ENCODE assay signal across 39 mouse cellular contexts in genomic region chr10:100619474-100619873, GRCm38 (mm10). TPM values are rescaled to one million over a fixed set of nuclear protein-coding genes. Genes with fewer than 3 reads are reported as not detected.
A peak's percentile ranks its signal among the peaks of the same experiment; 100 is the strongest.
DNase-seq lines count a peak whose midpoint lies in the region; ATAC-seq and TF ChIP-seq lines count a peak whose summit lies in the region.
"Had no signal": no experiment of that assay in that cellular context is flagged by ENCODE, and none has a peak within 500 bp of the region (broad histone marks: within the 10 kb centered on the region; RNA-seq: fewer than 3 reads in every experiment).

No protein-coding gene starts in this region.

- DNase-seq in adrenal gland, adult 2 months = peak; percentile 11
- DNase-seq in adrenal gland, postnatal 14 days = no peak
- DNase-seq in cerebellum, adult 18-20 months = peak; percentile 38 to 42
- peak; percentile 27 to 42 for DNase-seq in cerebellum, postnatal 10 days
- DNase-seq in midbrain, embryonic 14.5 days = no peak
- DNase-seq in left cerebral cortex, adult 2 months (ENCODE audit: extremely low spot score in 1 of 2, low spot score in 2 of 2) = no peak
- no peak for DNase-seq in right cerebral cortex, adult 18-20 months
- DNase-seq: embryo, embryonic 11 days; heart, adult 2 months; heart, postnatal 4 days; kidney, adult 9 months; kidney, postnatal 10 days; layer of hippocampus, adult 9-11 months; lung, postnatal 36 days; right cerebral cortex, postnatal 4 days; thymus, adult 18-20 months had no signal

- no peak for TF ChIP-seq CTCF in left cerebral cortex, adult 2 months (IDR thresholded peaks at IDR 0.05)

- H3K4me3 ChIP-seq in midbrain, embryonic 14.5 days (replicated peaks; ENCODE audit: low read depth, low read length) = no peak overlapping the region
- H3K4me3 ChIP-seq in left cerebral cortex, adult 2 months = no peak overlapping the region
- H3K4me3 ChIP-seq: embryonic facial prominence, embryonic 12.5 days; forebrain, embryonic 15.5 days; heart, adult 2 months; heart, embryonic 12.5 days; hindbrain, embryonic 13.5 days; limb, embryonic 12.5 days; lung, embryonic 15.5 days; myocyte; neural tube, embryonic 12.5 days had no signal

- H3K9me3 ChIP-seq in midbrain, embryonic 14.5 days (ENCODE audit: control insufficient read depth, low read length) = no peaks in the 10 kb centered on the region
- H3K9me3 ChIP-seq: embryonic facial prominence, embryonic 12.5 days; forebrain, embryonic 15.5 days; G1E; heart, embryonic 12.5 days; hindbrain, embryonic 13.5 days; limb, embryonic 12.5 days; lung, embryonic 15.5 days; neural tube, embryonic 12.5 days had no signal

- H3K27me3 ChIP-seq in midbrain, embryonic 14.5 days (ENCODE audit: control insufficient read depth, insufficient read depth, low read length) = no peaks in the 10 kb centered on the region
- H3K27me3 ChIP-seq: embryonic facial prominence, embryonic 12.5 days; forebrain, embryonic 15.5 days; heart, embryonic 12.5 days; hindbrain, embryonic 13.5 days; limb, embryonic 12.5 days; lung, embryonic 15.5 days; neural tube, embryonic 12.5 days had no signal

- no peak overlapping the region for H3K27ac ChIP-seq in midbrain, embryonic 14.5 days (replicated peaks; ENCODE audit: low read depth, low read length)
- H3K27ac ChIP-seq in left cerebral cortex, adult 2 months = no peak overlapping the region
- H3K27ac ChIP-seq: embryonic facial prominence, embryonic 12.5 days; forebrain, embryonic 15.5 days; heart, adult 2 months; hindbrain, embryonic 13.5 days; limb, embryonic 12.5 days; lung, embryonic 15.5 days; neural tube, embryonic 12.5 days; stomach, postnatal 0 days had no signal

- intact Hi-C loops in left cerebral cortex, adult 2 months (cut with DNase I) = no loop called here

- no peaks in the 10 kb centered on the region for H3K4me1 ChIP-seq in midbrain, embryonic 14.5 days (ENCODE audit: control insufficient read depth, insufficient read depth, low read length)
- H3K4me1 ChIP-seq: embryonic facial prominence, embryonic 12.5 days; forebrain, embryonic 15.5 days; heart, embryonic 12.5 days; hindbrain, embryonic 13.5 days; lung, embryonic 15.5 days; neural tube, embryonic 12.5 days had no signal

- no peaks in the 10 kb centered on the region for H3K36me3 ChIP-seq in midbrain, embryonic 14.5 days (ENCODE audit: control insufficient read depth, insufficient read depth, low read length)
- H3K36me3 ChIP-seq: embryonic facial prominence, embryonic 12.5 days; forebrain, embryonic 15.5 days; G1E; heart, embryonic 12.5 days; hindbrain, embryonic 13.5 days; limb, embryonic 12.5 days; lung, embryonic 15.5 days; neural tube, embryonic 12.5 days had no signal

- no peak overlapping the region for H3K9ac ChIP-seq in midbrain, embryonic 14.5 days (replicated peaks; ENCODE audit: low read length)
- H3K9ac ChIP-seq: embryonic facial prominence, embryonic 12.5 days; forebrain, embryonic 15.5 days; heart, embryonic 12.5 days; hindbrain, embryonic 13.5 days; limb, embryonic 12.5 days; lung, embryonic 15.5 days; neural tube, embryonic 12.5 days had no signal

- ATAC-seq in midbrain, embryonic 14.5 days (ENCODE audit: low FRiP score, low TSS enrichment) = no peak
- ATAC-seq: forebrain, embryonic 15.5 days; intestine, embryonic 16.5 days had no signal

- H3K4me2 ChIP-seq in midbrain, embryonic 14.5 days (ENCODE audit: low read length) = no peak overlapping the region
- H3K4me2 ChIP-seq: embryonic facial prominence, embryonic 12.5 days; forebrain, embryonic 15.5 days; heart, embryonic 12.5 days; hindbrain, embryonic 13.5 days; limb, embryonic 12.5 days; lung, embryonic 15.5 days; midbrain, embryonic 11.5 days; neural tube, embryonic 12.5 days had no signal

- WGBS in midbrain, embryonic 14.5 days = 93% methylated on average over 7 of the region's 7 CpGs

RNA-seq across cellular contexts. Expression of gene 1700017N19Rik, which starts 29.2 kb away (rescaled TPM):
- total RNA-seq in adrenal gland, adult 2 months (2021) = not detected
- not detected in 2 replicates for polyA plus RNA-seq in adrenal gland, adult 2 months (2012; rRNA removed)
- not detected in 2 replicates for total RNA-seq in adrenal gland, postnatal 14 days (2021)
- polyA plus RNA-seq in midbrain, embryonic 14.5 days (2014; fragmentation: Nextera tagmentation; extraction: Ambion mirVana) = 0.27 and 0.34 TPM in 2 replicates
- not detected for total RNA-seq in left cerebral cortex, adult 2 months (2021)
- total RNA-seq: adrenal gland, postnatal 36 days; G1E; gastrocnemius, adult 8-10 months; gastrocnemius, postnatal 4 days; heart, adult 2 months; heart, postnatal 4 days; left cerebral cortex, postnatal 14 days; liver, adult 2 months; megakaryocyte, adult 5-6 weeks; midbrain, postnatal 0 days had no signal
- polyA plus RNA-seq: embryonic facial prominence, embryonic 12.5 days; forebrain, embryonic 15.5 days; G1E; heart, adult 2 months; heart, embryonic 12.5 days; heart, postnatal 0 days; intestine, embryonic 16.5 days; large intestine, adult 2 months; limb, embryonic 12.5 days; liver, adult 2 months; liver, embryonic 16.5 days; lung, embryonic 15.5 days; midbrain, embryonic 11.5 days; myocyte; neural tube, embryonic 12.5 days; spleen, adult 2 months; stomach, postnatal 0 days had no signal

RNA-seq across cellular contexts. Expression of gene 4930430F08Rik, which starts 29.3 kb away (rescaled TPM):
- total RNA-seq in adrenal gland, adult 2 months (2021) = 10 to 100 TPM; 10.3 to 16.4 TPM
- polyA plus RNA-seq in adrenal gland, adult 2 months (2012; rRNA removed) = 14.5 and 15.4 TPM in 2 replicates
- total RNA-seq in adrenal gland, postnatal 14 days (2021) = 11.0 and 13.0 TPM in 2 replicates
- 15.6 and 22.1 TPM in 2 replicates for polyA plus RNA-seq in midbrain, embryonic 14.5 days (2014; fragmentation: Nextera tagmentation; extraction: Ambion mirVana)
- total RNA-seq in left cerebral cortex, adult 2 months (2021) = 10 to 100 TPM; 21.6 to 22.0 TPM

Comparison
In these comparisons a context has a peak if more than half of its experiments do, and no peak if none do; other contexts are left out.
1. DNase-seq: peak in adrenal gland, adult 2 months (single experiment), cerebellum, adult 18-20 months (2 of 2) and cerebellum, postnatal 10 days (2 of 2); none in adrenal gland, postnatal 14 days (single experiment), midbrain, embryonic 14.5 days (single experiment), left cerebral cortex, adult 2 months (0 of 2) and right cerebral cortex, adult 18-20 months (single experiment).